Mouse (Mus musculus) adrenal gland, postnatal 10 days (tissue): ENCODE data around the gene Ntn3. TPM values are rescaled to one million over a fixed set of nuclear protein-coding genes. Genes with fewer than 3 reads are reported as not detected.

ENCODE experiments used
- microRNA-seq: library from miRNA; unstranded; fragments of <30 nt; microRNA quantifications from one replicate; pipeline ENCODE4 v1.2.0, GENCODE M21; 2021
- total RNA-seq, 2 experiments: library from RNA; stranded (reverse); gene quantifications; 2 replicates each; pipeline ENCODE4 v1.2.3; 2021

Gene Ntn3
- total RNA-seq, 2 experiments from 2014 or later, result 3.1 to 4.2 TPM

Small RNA genes lying within 50 kb of the gene (microRNA-seq; reads per million reads assigned to microRNA genes)
- 3.2 reads per million for gene Mir5134
- gene Mir6965, result not detected

Other genes with a start within 250 kb of the Ntn3 start
- gene Prss30, start 229.0 kb downstream of the Ntn3 start, total RNA-seq, result under 1 TPM in 1 of 2 experiments, not detected in 1; 0.24 TPM
- gene Prss22, start 211.4 kb downstream of the Ntn3 start, total RNA-seq, result not detected
- under 1 TPM; 0.70 to 0.99 TPM for gene Prss27, start 171.4 kb downstream of the Ntn3 start, total RNA-seq
- 10 to 100 TPM; 19.1 to 23.0 TPM for gene Kctd5, start 136.0 kb downstream of the Ntn3 start, total RNA-seq
- 10 to 100 TPM; 46.8 to 53.3 TPM for gene Pdpk1, start 58.6 kb downstream of the Ntn3 start, total RNA-seq
- gene Amdhd2, start 45.8 kb downstream of the Ntn3 start, total RNA-seq, result 10 to 100 TPM; 36.6 to 44.2 TPM
- 100 to 1,000 TPM; 286 to 329 TPM for gene Atp6v0c, start 39.8 kb downstream of the Ntn3 start, total RNA-seq
- 10 to 100 TPM; 12.0 to 16.4 TPM for gene Tbc1d24, start 4.0 kb downstream of the Ntn3 start, total RNA-seq
- 1 to 10 TPM; 7.2 to 9.8 TPM for gene Tedc2, start 11.3 kb upstream of the Ntn3 start, total RNA-seq
- gene Ccnf, start 42.0 kb upstream of the Ntn3 start, total RNA-seq, result 10 to 100 TPM in 1 of 2 experiments, 1 to 10 TPM in 1; 10.0 to 15.9 TPM
- gene Abca17, start 141.5 kb upstream of the Ntn3 start, total RNA-seq, result under 1 TPM in 1 of 2 experiments, not detected in 1; 0.09 TPM
- 10 to 100 TPM; 21.8 to 28.3 TPM for gene Abca3, start 142.4 kb upstream of the Ntn3 start, total RNA-seq
- 100 to 1,000 TPM in 1 of 2 experiments, 10 to 100 TPM in 1; 79.5 to 103 TPM for gene Rnps1, start 205.0 kb upstream of the Ntn3 start, total RNA-seq
- 100 to 1,000 TPM; 654 to 683 TPM for gene Eci1, start 217.1 kb upstream of the Ntn3 start, total RNA-seq
- 1 to 10 TPM in 1 of 2 experiments, under 1 TPM in 1; 0.96 to 3.0 TPM for gene Dnase1l2, start 233.6 kb upstream of the Ntn3 start, total RNA-seq